Mouse (Mus musculus): ENCODE results near the gene Ovgp1. TPM values are rescaled to one million over a fixed set of nuclear protein-coding genes. Genes with fewer than 3 reads are reported as not detected.

The Ovgp1 gene
- total and polyA plus RNA-seq, 3 experiments, result 0.62 to 2.2 TPM; not detected in 1

- no peak for DNase-seq (ENCODE audit: low read depth, low spot score)
- Histone ChIP-seq H3K9me3 (replicated peaks; ENCODE audit: insufficient read depth, low read length) (no peaks in the 10 kb centered on the region), H3K36me3 (ENCODE audit: control insufficient read depth in 1 of 2, insufficient read depth in 2 of 2, low read length in 2 of 2) (peaks cover 0 to 20% of the 10 kb centered on the region in 2 experiments; a peak in 3 of 4 replicates), H3K79me2 (ENCODE audit: control insufficient read depth, insufficient read depth, low read length, poor library complexity) (peaks cover 5% of the 10 kb centered on the region; the same call in 1 of the 2 replicates), H3K27me3 (ENCODE audit: control insufficient read depth in 1 of 2, insufficient read depth in 2 of 2, low read length in 2 of 2) (no peaks in the 10 kb centered on the region), H3K27ac (ENCODE audit: control insufficient read depth, low read depth, low read length) (no peak overlapping the region), H3K9ac (ENCODE audit: control insufficient read depth, low read depth, low read length, poor library complexity, severe bottlenecking) (no peak overlapping the region), H3K4me3 (ENCODE audit: control insufficient read depth in 1 of 2, insufficient read depth in 1 of 2, low read depth in 2 of 2, low read length in 2 of 2) (no peak overlapping the region), H3K4me1 (ENCODE audit: control insufficient read depth in 1 of 2, insufficient read depth in 2 of 2, low read length in 2 of 2) (peaks cover 4 to 24% of the 10 kb centered on the region in 2 experiments; a peak in 3 of 4 replicates)
- TF ChIP-seq CTCF (IDR thresholded peaks at IDR 0.05 in 2 of 3, conservative IDR thresholded peaks at IDR 0.05 in 1 of 3; ENCODE audit: control insufficient read depth in 1 of 3, insufficient read depth in 1 of 3, low read depth in 2 of 3, low read length in 3 of 3, poor library complexity in 1 of 3, severe bottlenecking in 1 of 3) (no peak), USF2 (IDR thresholded peaks at IDR 0.05; ENCODE audit: borderline replicate concordance in 1 of 2, insufficient read depth in 1 of 2, low read depth in 1 of 2, low read length in 2 of 2) (no peak), RCOR1 (IDR thresholded peaks at IDR 0.05; ENCODE audit: low read depth, low read length) (no peak), POLR2AphosphoS2 (IDR thresholded peaks at IDR 0.05; ENCODE audit: low read length) (no peak), NELFE (IDR thresholded peaks at IDR 0.05; ENCODE audit: low read depth, low read length) (no peak), KAT2A (conservative IDR thresholded peaks at IDR 0.05; ENCODE audit: low read depth, low read length) (no peak), MEF2A (IDR thresholded peaks at IDR 0.05; ENCODE audit: extremely low read depth, insufficient replicate concordance, low read depth, low read length, poor library complexity, severe bottlenecking) (no peak), GATA1 (IDR thresholded peaks at IDR 0.05; ENCODE audit: low read depth, low read length) (no peak), SMC3 (IDR thresholded peaks at IDR 0.05; ENCODE audit: low read depth, low read length) (no peak), MXI1 (IDR thresholded peaks at IDR 0.05; ENCODE audit: low read depth, low read length) (no peak), MYB (IDR thresholded peaks at IDR 0.05; ENCODE audit: low read depth, low read length) (no peak), TCF12 (IDR thresholded peaks at IDR 0.05; ENCODE audit: low read depth, low read length) (no peak), MAZ (IDR thresholded peaks at IDR 0.05; ENCODE audit: low read depth, low read length) (no peak), ELF1 (IDR thresholded peaks at IDR 0.05; ENCODE audit: low read depth, low read length) (no peak), BHLHE40 (IDR thresholded peaks at IDR 0.05; ENCODE audit: borderline replicate concordance, low read depth, low read length) (no peak), NRF1 (IDR thresholded peaks at IDR 0.05; ENCODE audit: insufficient read depth, low read depth, low read length, poor library complexity, severe bottlenecking) (no peak), MAX (IDR thresholded peaks at IDR 0.05; ENCODE audit: low read length) (no peak)
Observed at GRCm38 (mm10) chr3:105929821-105930220, 43.7 kb upstream of the Ovgp1 start.

GRCm38 (mm10) chr3:105931095-105931494, 42.4 kb upstream of the Ovgp1 start:
- no peaks in the 10 kb centered on the region for H3K9me3 ChIP-seq (replicated peaks; ENCODE audit: insufficient read depth, low read length)
- no peak overlapping the region for H3K27ac ChIP-seq (ENCODE audit: control insufficient read depth, low read depth, low read length)
- TF ChIP-seq ZMIZ1 (IDR thresholded peaks at IDR 0.05; ENCODE audit: low read depth, low read length), result no peak
- no peak for TF ChIP-seq E2F4 (IDR thresholded peaks at IDR 0.05; ENCODE audit: borderline replicate concordance, low read depth, low read length)
- no peak for TF ChIP-seq JUND (IDR thresholded peaks at IDR 0.05; ENCODE audit: low read depth, low read length)
- TF ChIP-seq ZNF384 (IDR thresholded peaks at IDR 0.05; ENCODE audit: low read depth, low read length), result no peak
- no peak for TF ChIP-seq CHD2 (IDR thresholded peaks at IDR 0.05; ENCODE audit: low read length)
- H3K27me3 ChIP-seq (ENCODE audit: control insufficient read depth in 1 of 2, insufficient read depth in 2 of 2, low read length in 2 of 2), result no peaks in the 10 kb centered on the region
- H3K4me1 ChIP-seq (ENCODE audit: control insufficient read depth in 1 of 2, insufficient read depth in 2 of 2, low read length in 2 of 2), result peaks cover 4 to 21% of the 10 kb centered on the region in 2 experiments; a peak in 3 of 4 replicates
- H3K4me3 ChIP-seq (ENCODE audit: control insufficient read depth in 1 of 2, insufficient read depth in 1 of 2, low read depth in 2 of 2, low read length in 2 of 2), result no peak overlapping the region
- peak; percentile 31 for DNase-seq (ENCODE audit: low read depth, low spot score)
- H3K9ac ChIP-seq (ENCODE audit: control insufficient read depth, low read depth, low read length, poor library complexity, severe bottlenecking), result no peak overlapping the region
- H3K79me2 ChIP-seq (ENCODE audit: control insufficient read depth, insufficient read depth, low read length, poor library complexity), result peaks cover 5% of the 10 kb centered on the region; the same call in 1 of the 2 replicates
- peaks cover 0 to 16% of the 10 kb centered on the region in 2 experiments; a peak in 3 of 4 replicates for H3K36me3 ChIP-seq (ENCODE audit: control insufficient read depth in 1 of 2, insufficient read depth in 2 of 2, low read length in 2 of 2)
